Mouse (Mus musculus) thymus, postnatal 25 days (tissue): Measurements from ENCODE around the gene Srrm1.

Experiments
- DNase-seq: peaks from one replicate; pipeline ENCODE4 v3.0.0; 2022

The Srrm1 gene

GRCm38 (mm10) chr4:135271881-135272616 is 81.1 kb downstream of the Srrm1 start:
- DNase-seq = peak; percentile 29

GRCm38 (mm10) chr4:135271419-135271828 is 81.7 kb downstream of the Srrm1 start:
- DNase-seq = peak; percentile 40
